Mouse (Mus musculus) hindbrain, embryonic 12.5 days (tissue): ENCODE measurements around the gene Ddah1. TPM values are rescaled to one million over a fixed set of nuclear protein-coding genes. Genes with fewer than 3 reads are reported as not detected.

Experiments used
- ATAC-seq: fragments of 200-750 bp; cut with Nextera tagmentation; 2 replicates; pipeline ENCODE4 v1.8.0; 2017; ENCODE audit warnings: moderate TSS enrichment; ENCODE audit not compliant: low FRiP score
- H3K27ac ChIP-seq: fragments of 300-500 bp; sonication (generic); 2 replicates; pipeline ENCODE4 v1.5.1; 2016; ENCODE audit warnings: mild to moderate bottlenecking
- H3K27me3 ChIP-seq: fragments of 300-500 bp; sonication (generic); 2 replicates; pipeline ENCODE4 v1.6.1; 2016; ENCODE audit warnings: mild to moderate bottlenecking
- H3K36me3 ChIP-seq: fragments of 300-500 bp; sonication (generic); 2 replicates; pipeline ENCODE4 v1.6.1; 2016; ENCODE audit warnings: mild to moderate bottlenecking
- H3K4me1 ChIP-seq: fragments of 300-500 bp; sonication (generic); 2 replicates; pipeline ENCODE4 v1.6.1; 2016
- H3K4me2 ChIP-seq: fragments of 300-500 bp; sonication (generic); replicated peaks from 2 replicates; pipeline ENCODE4 v1.6.1; 2016; ENCODE audit warnings: mild to moderate bottlenecking
- H3K4me3 ChIP-seq: fragments of 300-500 bp; sonication (generic); 2 replicates; pipeline ENCODE4 v1.5.1; 2016; ENCODE audit warnings: mild to moderate bottlenecking
- H3K9ac ChIP-seq: fragments of 300-500 bp; sonication (generic); 2 replicates; pipeline ENCODE4 v1.6.1; 2016; ENCODE audit warnings: mild to moderate bottlenecking, moderate library complexity
- H3K9me3 ChIP-seq: fragments of 300-500 bp; sonication (generic); replicated peaks from 2 replicates; pipeline ENCODE4 v1.6.1; 2016; ENCODE audit warnings: mild to moderate bottlenecking
- WGBS: fragments of 180-500 bp; shearing (Covaris S2); methylation state at CpG from one replicate; pipeline ENCODE4 v1.1.7; 2016; 5-methylcytosine and 5-hydroxymethylcytosine counted together
- polyA plus RNA-seq: library from polyadenylated mRNA; unstranded; fragments of >200 nt; fragmentation: Nextera tagmentation; extraction: Ambion mirVana; gene quantifications from 2 replicates; pipeline ENCODE4 v1.2.1, GENCODE M21; 2016

Gene Ddah1
- polyA plus RNA-seq, 1 experiment from 2014 or later: 46.8 TPM

DNA sequence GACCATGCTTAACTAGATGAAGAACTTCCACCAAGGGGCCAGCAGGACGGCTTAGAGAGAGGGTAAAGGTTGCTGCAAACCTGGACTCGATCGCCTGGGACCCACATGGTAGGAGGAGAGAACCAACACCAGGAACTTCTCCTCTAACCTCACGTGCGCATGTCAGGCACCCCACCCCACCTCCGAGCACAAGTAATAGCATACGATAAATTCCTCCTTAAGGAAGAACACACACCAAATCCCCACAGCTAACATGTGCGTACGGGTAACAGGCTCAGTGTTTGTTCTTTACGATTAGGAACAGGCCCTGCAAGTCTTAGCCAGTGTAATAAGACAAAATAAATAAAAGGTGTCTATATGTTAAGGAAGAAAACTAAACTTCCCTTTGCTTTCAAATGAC, 35.9 kb downstream of the Ddah1 start:
- Histone ChIP-seq H3K4me2 (no peak overlapping the region), H3K9ac (no peak overlapping the region), H3K27ac (no peak overlapping the region), H3K36me3 (no peaks in the 10 kb centered on the region), H3K9me3 (no peaks in the 10 kb centered on the region), H3K4me1 (peaks cover 5% of the 10 kb centered on the region; the same call in 1 of the 2 replicates), H3K27me3 (no peaks in the 10 kb centered on the region), H3K4me3 (no peak overlapping the region)
- no peak for ATAC-seq
- WGBS: 87% methylated on average over 10 of the region's 10 CpGs

DNA sequence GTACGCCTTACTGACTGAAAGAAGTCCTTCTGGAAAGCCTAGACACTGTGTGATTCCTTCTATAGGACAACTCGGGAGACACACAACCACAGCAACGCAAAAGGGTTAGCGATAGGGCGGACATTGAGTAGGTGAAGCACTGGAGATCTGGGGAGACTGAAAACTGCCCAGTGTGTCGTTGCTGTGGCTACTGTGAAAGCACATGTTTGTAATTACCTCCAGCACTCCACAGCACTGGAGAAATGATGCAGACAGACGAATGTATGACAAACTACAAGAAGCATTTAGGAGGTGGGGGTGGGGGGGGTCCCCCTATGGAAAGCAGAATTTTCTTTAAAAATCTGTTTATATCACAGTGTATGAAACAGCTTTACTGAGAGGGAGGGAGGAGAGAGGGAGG, 37.4 kb downstream of the Ddah1 start:
- Histone ChIP-seq H3K9me3 (no peaks in the 10 kb centered on the region), H3K27me3 (no peaks in the 10 kb centered on the region), H3K4me2 (no peak overlapping the region), H3K4me1 (peaks cover 5% of the 10 kb centered on the region; the same call in 1 of the 2 replicates), H3K9ac (no peak overlapping the region), H3K4me3 (no peak overlapping the region), H3K36me3 (no peaks in the 10 kb centered on the region), H3K27ac (no peak overlapping the region)
- no peak for ATAC-seq
- 75% methylated on average over 7 of the region's 7 CpGs for WGBS

DNA sequence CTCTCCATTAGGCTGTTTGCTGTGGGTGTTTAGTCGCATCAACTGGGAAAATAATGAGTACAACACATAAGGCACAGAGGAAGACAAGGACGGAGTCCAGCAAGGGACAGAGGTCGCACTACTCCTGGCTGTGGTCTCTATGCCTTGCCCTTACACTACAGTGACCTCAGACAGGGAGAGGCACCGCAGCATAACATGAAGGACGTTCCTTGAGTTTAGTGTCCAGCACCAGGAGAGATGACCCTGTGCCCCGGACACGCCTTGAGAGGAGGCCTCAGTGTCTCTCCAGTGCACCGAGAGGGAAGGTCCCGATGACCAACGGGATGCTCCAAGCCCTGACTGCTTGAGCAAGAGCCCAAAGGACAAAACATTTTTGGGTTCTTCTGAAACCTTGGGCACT, 39.6 kb downstream of the Ddah1 start:
- Histone ChIP-seq H3K9ac (no peak overlapping the region), H3K4me2 (no peak overlapping the region), H3K4me1 (peaks cover 5% of the 10 kb centered on the region; the same call in 1 of the 2 replicates), H3K9me3 (no peaks in the 10 kb centered on the region), H3K27ac (no peak overlapping the region), H3K27me3 (no peaks in the 10 kb centered on the region), H3K4me3 (no peak overlapping the region), H3K36me3 (no peaks in the 10 kb centered on the region)
- no peak for ATAC-seq
- 80% methylated on average over 10 of the region's 10 CpGs for WGBS

DNA sequence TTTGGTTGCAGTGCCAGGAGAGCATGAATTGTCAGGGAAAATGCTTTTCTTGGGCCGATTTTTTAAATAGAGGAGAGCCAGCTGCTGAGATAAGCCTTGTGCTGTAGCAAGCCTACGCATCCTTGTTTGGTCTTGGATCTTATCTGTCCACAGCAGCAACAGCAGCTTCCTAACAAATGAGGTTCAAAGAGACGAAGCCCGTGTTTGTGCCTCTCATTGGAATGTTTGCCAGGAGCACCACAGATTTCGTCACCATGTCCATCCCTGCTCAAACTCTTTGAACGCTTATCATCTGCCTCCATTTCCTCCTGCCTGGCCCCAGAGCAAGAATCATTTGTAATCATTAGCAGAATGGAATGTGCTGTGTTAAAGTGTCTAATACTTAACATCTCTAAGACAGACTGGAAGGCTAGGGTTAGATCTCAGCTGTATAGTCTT, 40.3 kb downstream of the Ddah1 start:
- WGBS: 69% methylated on average over 6 of the region's 6 CpGs
- Histone ChIP-seq H3K4me1 (peaks cover 5% of the 10 kb centered on the region; the same call in 1 of the 2 replicates), H3K36me3 (no peaks in the 10 kb centered on the region), H3K27me3 (no peaks in the 10 kb centered on the region), H3K27ac (no peak overlapping the region), H3K9me3 (no peaks in the 10 kb centered on the region), H3K9ac (no peak overlapping the region), H3K4me2 (no peak overlapping the region), H3K4me3 (no peak overlapping the region)
- ATAC-seq: no peak

DNA sequence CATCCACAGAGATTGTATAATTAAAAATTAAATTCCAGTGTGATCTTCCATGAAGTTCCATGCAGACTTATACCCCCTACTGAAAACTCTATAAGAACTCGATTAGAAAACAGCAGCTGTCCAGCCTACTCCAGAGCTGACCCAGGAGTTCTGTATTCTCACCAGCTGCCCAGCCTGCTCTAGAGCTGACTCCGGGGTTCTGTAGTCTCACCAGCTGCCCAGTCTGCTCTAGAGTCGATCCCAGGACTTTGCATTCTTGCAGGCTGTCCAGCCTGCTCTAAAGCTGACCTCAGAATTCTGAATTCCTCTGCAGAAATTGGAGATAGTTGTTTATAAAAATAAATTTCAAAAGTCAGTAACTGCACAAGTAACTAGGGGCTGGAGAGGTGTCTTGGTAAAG, 40.9 kb downstream of the Ddah1 start:
- 78% methylated on average over 3 of the region's 3 CpGs for WGBS

DNA sequence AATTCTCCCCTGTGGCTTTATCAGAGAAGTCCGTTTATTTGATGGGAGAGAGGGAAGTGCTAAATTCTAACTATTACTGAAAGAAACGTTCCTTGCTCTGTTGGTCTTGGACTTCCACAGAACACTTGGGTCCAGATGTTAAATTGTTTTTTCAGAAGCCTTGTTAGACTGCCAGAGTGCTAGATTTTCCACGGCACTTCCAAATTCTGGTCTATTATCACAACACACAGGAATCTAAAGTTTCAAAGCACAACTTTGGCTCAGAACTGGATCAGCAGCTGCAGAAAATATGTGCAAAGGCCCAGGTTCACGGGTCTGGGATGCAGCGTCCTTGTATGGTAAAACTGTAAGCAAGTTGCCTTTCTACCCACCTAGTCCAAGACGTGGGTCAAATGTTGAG, 43.6 kb downstream of the Ddah1 start:
- 79% methylated on average over 6 of the region's 6 CpGs for WGBS
- H3K4me1 ChIP-seq: peaks cover 25% of the 10 kb centered on the region

More for the DNA sequence above, 40.9 kb downstream of the Ddah1 start:
- no peak overlapping the region for H3K4me3 ChIP-seq
- no peaks in the 10 kb centered on the region for H3K36me3 ChIP-seq
- H3K27ac ChIP-seq: no peak overlapping the region
- H3K4me2 ChIP-seq: no peak overlapping the region
- ATAC-seq: no peak
- H3K9me3 ChIP-seq: no peaks in the 10 kb centered on the region
- no peaks in the 10 kb centered on the region for H3K27me3 ChIP-seq
- no peak overlapping the region for H3K9ac ChIP-seq
- H3K4me1 ChIP-seq: peaks cover 5% of the 10 kb centered on the region; the same call in 1 of the 2 replicates

DNA sequence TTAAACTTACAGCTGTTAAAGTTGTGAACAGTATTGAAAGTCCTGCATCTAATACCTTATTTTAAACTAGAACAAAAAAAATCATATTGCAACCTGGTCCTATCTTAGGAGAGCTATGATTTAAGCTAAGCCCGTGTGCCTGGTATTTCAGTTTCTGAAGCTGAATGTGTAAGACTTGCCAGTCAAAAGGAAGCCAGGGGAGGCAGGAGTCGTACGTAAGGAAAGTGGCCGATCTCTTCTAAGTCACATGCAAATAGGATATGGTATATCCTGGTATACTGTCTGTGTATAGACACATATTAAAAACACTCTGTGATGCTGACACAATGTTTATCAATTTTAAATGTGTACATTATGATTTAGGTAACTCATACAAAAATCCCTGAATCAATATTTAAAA, 47.4 kb downstream of the Ddah1 start:
- Histone ChIP-seq H3K27me3 (no peaks in the 10 kb centered on the region), H3K4me2 (no peak overlapping the region), H3K4me3 (no peak overlapping the region), H3K9me3 (no peaks in the 10 kb centered on the region), H3K4me1 (peaks cover 23% of the 10 kb centered on the region), H3K36me3 (no peaks in the 10 kb centered on the region), H3K27ac (no peak overlapping the region), H3K9ac (no peak overlapping the region)
- WGBS: 21% methylated on average over 4 of the region's 4 CpGs
- ATAC-seq: no peak

More for the DNA sequence above, 43.6 kb downstream of the Ddah1 start:
- Histone ChIP-seq H3K27me3 (no peaks in the 10 kb centered on the region), H3K9me3 (no peaks in the 10 kb centered on the region), H3K27ac (no peak overlapping the region), H3K4me3 (no peak overlapping the region), H3K4me2 (no peak overlapping the region), H3K36me3 (no peaks in the 10 kb centered on the region), H3K9ac (no peak overlapping the region)
- ATAC-seq: no peak

DNA sequence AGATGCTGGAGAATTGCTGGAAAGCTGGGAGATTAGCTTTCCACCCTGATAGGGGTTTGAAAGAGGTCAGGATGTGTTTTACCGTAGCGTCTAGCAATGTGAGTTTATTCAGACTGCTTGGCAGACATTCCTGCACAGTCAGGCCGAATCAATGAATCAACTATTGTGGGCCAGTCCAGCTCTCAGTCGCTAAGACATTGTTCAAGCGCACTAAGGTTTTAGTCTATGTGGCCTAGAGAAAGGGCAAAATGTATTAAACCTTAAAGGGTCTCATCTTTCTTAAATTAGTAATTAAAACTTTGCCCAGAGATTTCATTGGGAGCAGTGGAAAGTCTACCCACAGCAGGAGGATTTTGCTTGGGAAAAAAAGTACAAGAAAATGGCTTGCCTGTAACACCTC, 48.0 kb downstream of the Ddah1 start:
- H3K27ac ChIP-seq: 0 out of 2 replicates have a peak overlapping the region, but pooled peaks have one; percentile 26
- H3K9ac ChIP-seq: no peak overlapping the region
- H3K36me3 ChIP-seq: no peaks in the 10 kb centered on the region
- no peak for ATAC-seq
- H3K27me3 ChIP-seq: no peaks in the 10 kb centered on the region
- no peaks in the 10 kb centered on the region for H3K9me3 ChIP-seq
- H3K4me3 ChIP-seq: no peak overlapping the region
- H3K4me1 ChIP-seq: peaks cover 23% of the 10 kb centered on the region
- peak overlapping the region; percentile 16; the same call in 1 of the 2 replicates for H3K4me2 ChIP-seq
- WGBS: 8% methylated on average over 5 of the region's 5 CpGs

DNA sequence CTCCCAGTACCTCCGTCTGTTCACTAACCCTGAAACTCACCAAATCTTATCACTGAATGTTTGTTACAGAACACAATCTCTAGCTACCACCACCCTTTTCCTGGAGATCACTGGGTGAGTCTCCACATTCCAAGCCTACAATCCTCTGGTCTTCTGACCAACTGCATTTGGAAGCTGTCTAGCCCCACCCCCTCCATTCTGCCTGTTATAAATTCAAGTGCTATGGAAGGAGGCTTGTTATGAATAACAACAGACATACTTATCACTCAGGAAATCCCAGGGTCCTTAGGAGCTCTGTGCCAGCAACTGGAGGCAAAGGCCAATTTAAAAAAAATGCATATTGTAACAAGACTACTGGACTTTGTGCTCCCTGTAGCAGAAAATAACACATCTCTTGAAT, 58.3 kb downstream of the Ddah1 start:
- H3K27ac ChIP-seq: peak overlapping the region; percentile 62; the same call in 1 of the 2 replicates

DNA sequence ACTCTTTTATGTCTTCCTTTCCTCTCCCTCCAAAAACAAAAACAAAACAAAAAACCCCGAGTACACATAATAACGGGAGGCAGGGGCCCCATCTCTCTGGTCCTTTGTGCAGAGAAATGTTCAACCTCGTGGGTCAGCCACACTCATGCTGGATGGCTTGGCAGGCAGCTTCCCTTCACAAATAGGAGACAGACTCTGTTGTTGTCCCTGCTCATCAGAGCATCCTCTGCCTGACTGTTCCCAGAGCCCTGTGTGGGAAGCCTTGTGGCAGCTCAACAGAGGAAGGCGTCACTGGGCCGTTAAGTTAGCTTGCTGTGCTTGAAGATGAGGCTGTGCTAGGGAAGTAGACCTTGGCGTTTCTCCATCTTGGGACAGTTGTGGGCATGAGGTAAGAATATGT, 58.8 kb downstream of the Ddah1 start:
- no peak overlapping the region for H3K9ac ChIP-seq
- H3K27me3 ChIP-seq: no peaks in the 10 kb centered on the region
- 31% methylated on average over 6 of the region's 6 CpGs for WGBS
- peaks cover 10% of the 10 kb centered on the region for H3K4me1 ChIP-seq
- no peaks in the 10 kb centered on the region for H3K36me3 ChIP-seq
- no peak overlapping the region for H3K4me2 ChIP-seq
- H3K27ac ChIP-seq: peak overlapping the region; percentile 62
- H3K4me3 ChIP-seq: no peak overlapping the region
- ATAC-seq: peak; percentile 61
- H3K9me3 ChIP-seq: no peaks in the 10 kb centered on the region

More for the DNA sequence above, 58.3 kb downstream of the Ddah1 start:
- no peak overlapping the region for H3K4me3 ChIP-seq
- WGBS: 86% methylated on average over 1 of the region's 1 CpGs
- H3K9me3 ChIP-seq: no peaks in the 10 kb centered on the region
- peaks cover 10% of the 10 kb centered on the region for H3K4me1 ChIP-seq
- H3K27me3 ChIP-seq: no peaks in the 10 kb centered on the region
- no peak overlapping the region for H3K4me2 ChIP-seq
- no peak; the same call in 1 of the 2 replicates for ATAC-seq
- no peak overlapping the region for H3K9ac ChIP-seq
- H3K36me3 ChIP-seq: no peaks in the 10 kb centered on the region

DNA sequence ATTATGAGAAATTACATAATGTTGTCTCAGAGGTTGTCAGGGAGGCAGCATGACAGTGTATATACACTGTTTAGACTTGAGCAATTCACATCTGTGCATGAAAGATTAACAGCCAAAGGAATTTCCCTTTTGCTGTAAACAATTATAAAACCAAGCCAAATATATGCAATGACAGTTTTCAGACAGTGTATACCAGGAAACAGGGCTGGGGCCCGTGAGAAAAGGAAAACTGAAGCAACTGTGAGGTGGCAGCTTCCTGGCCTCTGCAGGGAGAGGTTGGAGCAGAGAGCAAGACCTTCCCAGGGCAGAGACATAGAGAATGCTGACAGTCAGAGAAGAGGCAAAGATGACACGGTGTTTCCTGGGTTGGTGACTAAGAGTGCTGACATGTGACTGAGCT, 62.0 kb downstream of the Ddah1 start:
- H3K36me3 ChIP-seq: no peaks in the 10 kb centered on the region
- H3K4me3 ChIP-seq: no peak overlapping the region
- WGBS: 85% methylated on average over 2 of the region's 2 CpGs
- H3K27ac ChIP-seq: no peak overlapping the region
- H3K9ac ChIP-seq: no peak overlapping the region
- H3K9me3 ChIP-seq: no peaks in the 10 kb centered on the region
- no peak overlapping the region for H3K4me2 ChIP-seq
- H3K27me3 ChIP-seq: no peaks in the 10 kb centered on the region
- ATAC-seq: no peak
- peaks cover 17% of the 10 kb centered on the region for H3K4me1 ChIP-seq

DNA sequence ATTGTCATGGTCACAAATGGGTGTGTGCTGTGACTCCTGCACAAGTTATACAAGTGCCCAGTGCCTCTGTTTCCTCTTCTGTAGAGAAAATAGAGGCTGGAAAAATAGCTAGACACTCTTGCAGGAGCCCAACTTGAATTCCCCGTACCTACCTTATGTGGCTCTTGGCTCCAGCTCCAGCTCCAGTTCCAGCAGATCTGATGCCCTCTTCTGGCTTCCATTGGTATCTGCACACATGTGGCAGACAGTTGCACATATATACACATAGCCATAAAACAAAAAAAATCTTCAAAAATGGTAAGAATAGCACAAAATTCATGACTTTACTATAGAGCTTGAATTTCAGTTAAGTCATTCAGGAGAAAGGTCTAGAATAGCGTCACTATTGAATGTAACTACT, 62.5 kb downstream of the Ddah1 start:
- 95% methylated on average over 2 of the region's 2 CpGs for WGBS
- H3K9ac ChIP-seq: no peak overlapping the region
- H3K36me3 ChIP-seq: no peaks in the 10 kb centered on the region
- peaks cover 21% of the 10 kb centered on the region for H3K4me1 ChIP-seq
- H3K27ac ChIP-seq: no peak overlapping the region
- no peaks in the 10 kb centered on the region for H3K27me3 ChIP-seq
- H3K9me3 ChIP-seq: no peaks in the 10 kb centered on the region
- no peak overlapping the region for H3K4me3 ChIP-seq
- no peak for ATAC-seq
- H3K4me2 ChIP-seq: no peak overlapping the region

DNA sequence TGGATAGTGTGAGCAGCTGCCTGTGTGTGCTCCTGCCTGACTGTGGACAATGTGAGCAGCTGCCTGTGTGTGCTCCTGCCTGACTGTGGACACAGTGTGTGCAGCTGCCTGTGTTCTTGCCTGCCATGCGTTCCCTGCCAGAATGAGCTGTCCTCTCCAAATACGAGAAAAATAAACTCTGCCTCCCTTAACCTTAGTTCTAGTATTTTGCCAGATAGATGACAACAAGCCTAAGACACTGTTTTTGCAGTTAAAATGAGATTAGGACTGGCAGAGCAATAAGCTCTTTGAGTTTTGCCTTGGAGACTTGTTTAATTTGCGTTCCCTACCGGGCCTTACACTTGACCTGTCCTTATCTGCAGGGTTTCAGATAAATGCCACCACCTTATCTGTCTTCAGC, 63.7 kb downstream of the Ddah1 start:
- Histone ChIP-seq H3K9me3 (no peaks in the 10 kb centered on the region), H3K27ac (no peak overlapping the region), H3K36me3 (no peaks in the 10 kb centered on the region), H3K4me1 (peaks cover 23% of the 10 kb centered on the region), H3K4me2 (no peak overlapping the region), H3K27me3 (no peaks in the 10 kb centered on the region), H3K4me3 (no peak overlapping the region), H3K9ac (no peak overlapping the region)
- 90% methylated on average over 4 of the region's 4 CpGs for WGBS
- ATAC-seq: no peak
